Mouse (Mus musculus): ENCODE results near the gene Vmn1r200. TPM values are rescaled to one million over a fixed set of nuclear protein-coding genes. Genes with fewer than 3 reads are reported as not detected.
"Not testable (repeated sequence)": the region's sequence is repeated elsewhere in the genome, so short reads cannot be mapped to it uniquely, and the experiment has no call there.

The Vmn1r200 gene
- not detected in 2 replicates for total RNA-seq (2012; rRNA removed)

DNA sequence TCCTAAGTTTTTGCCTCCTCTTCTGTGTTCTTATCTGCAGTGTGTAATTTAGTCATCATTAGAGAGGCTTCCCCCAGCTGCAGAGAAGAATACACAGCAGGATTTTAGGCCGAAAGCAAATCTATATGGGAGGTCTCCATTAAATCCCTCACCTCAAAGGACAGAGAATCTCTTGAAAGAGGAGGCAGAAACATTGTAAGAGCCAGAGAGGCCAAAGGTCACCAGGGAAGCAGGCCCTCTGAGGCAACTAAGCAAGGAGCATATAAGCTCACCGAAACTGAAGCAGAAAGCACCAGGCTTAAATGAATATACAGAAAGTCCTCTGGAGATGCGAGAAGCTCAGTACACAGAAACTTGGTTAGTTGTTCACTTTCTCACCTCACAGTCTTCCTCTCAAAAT is at the start of gene Vmn1r200:
Vmn1r200 (plus strand) TSS at position 301 of the 400 bp plus-strand sequence.
- no peak within 1 kb of the TSS for H3K27ac ChIP-seq (ENCODE audit: insufficient read depth, low read depth, low read length, poor library complexity, severe bottlenecking)
- no peaks in the 10 kb centered on the region for H3K36me3 ChIP-seq (ENCODE audit: control insufficient read depth, insufficient read depth, low read length, poor library complexity, severe bottlenecking)
- TF ChIP-seq MAFK (IDR thresholded peaks at IDR 0.05; ENCODE audit: insufficient read depth, low read depth, low read length) (no peak), HCFC1 (IDR thresholded peaks at IDR 0.05; ENCODE audit: borderline replicate concordance, insufficient read depth, low read length) (no peak), ZNF384 (IDR thresholded peaks at IDR 0.05; ENCODE audit: low read depth, low read length) (no peak), CHD2 (IDR thresholded peaks at IDR 0.05; ENCODE audit: low read depth, low read length) (no peak), ZC3H11A (IDR thresholded peaks at IDR 0.05; ENCODE audit: borderline replicate concordance, low read depth, low read length) (no peak)
- no peak within 1 kb of the TSS for H3K4me3 ChIP-seq (ENCODE audit: insufficient read depth in 1 of 2, low read depth in 1 of 2, low read length in 2 of 2, poor library complexity in 1 of 2, severe bottlenecking in 1 of 2)
- DNase-seq (ENCODE audit: low read depth, low spot score) = no peak
- no peaks in the 10 kb centered on the region for H3K4me1 ChIP-seq (ENCODE audit: control insufficient read depth in 2 of 2, insufficient read depth in 2 of 2, low read length in 2 of 2, poor library complexity in 1 of 2)
- H3K9me3 ChIP-seq (ENCODE audit: control insufficient read depth, insufficient read depth, low read depth, low read length) = no peaks in the 10 kb centered on the region
- no peak within 1 kb of the TSS for H3K9ac ChIP-seq (ENCODE audit: insufficient read depth, low read depth, low read length, poor library complexity, severe bottlenecking)
- in situ Hi-C loops (cut with MboI; ENCODE audit: low sequenced_read_pairs in 2 of 2, unreplicated experiment in 2 of 2) = no loop called here

DNA sequence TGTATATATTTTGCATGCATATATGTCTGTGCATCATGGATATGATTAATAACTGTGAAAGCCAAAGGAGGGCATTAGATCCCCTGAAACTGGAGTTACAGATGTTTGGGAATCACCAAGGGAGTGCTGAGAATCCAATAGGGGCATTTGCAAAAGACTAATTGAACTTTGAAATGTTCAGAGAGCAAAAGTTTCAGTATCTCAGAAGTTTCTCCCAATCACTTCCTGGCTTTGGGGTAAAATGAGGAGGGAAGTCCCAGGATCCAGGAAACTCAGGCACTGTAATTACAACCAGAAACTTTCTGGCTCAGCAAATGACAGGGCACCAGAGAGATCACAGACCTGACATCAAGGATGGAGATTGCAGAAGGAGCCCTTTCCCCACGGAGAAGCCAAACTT is 40.1 kb upstream of the Vmn1r200 start, which contains the start of gene Vmn1r198:
Vmn1r198 (plus strand) TSS at position 301 of the 400 bp plus-strand sequence.
- H3K9me3 ChIP-seq (ENCODE audit: control insufficient read depth, insufficient read depth, low read depth, low read length) = no peaks in the 10 kb centered on the region
- no peak for DNase-seq (ENCODE audit: low read depth, low spot score)
- TF ChIP-seq HCFC1 (IDR thresholded peaks at IDR 0.05; ENCODE audit: borderline replicate concordance, insufficient read depth, low read length) (no peak), ZC3H11A (IDR thresholded peaks at IDR 0.05; ENCODE audit: borderline replicate concordance, low read depth, low read length) (no peak), MAFK (IDR thresholded peaks at IDR 0.05; ENCODE audit: insufficient read depth, low read depth, low read length) (no peak), CHD2 (IDR thresholded peaks at IDR 0.05; ENCODE audit: low read depth, low read length) (no peak), ZNF384 (IDR thresholded peaks at IDR 0.05; ENCODE audit: low read depth, low read length) (no peak)
- H3K4me1 ChIP-seq (ENCODE audit: control insufficient read depth in 2 of 2, insufficient read depth in 2 of 2, low read length in 2 of 2, poor library complexity in 1 of 2) = no peaks in the 10 kb centered on the region
- in situ Hi-C loops (cut with MboI; ENCODE audit: low sequenced_read_pairs in 2 of 2, unreplicated experiment in 2 of 2) = no loop called here
- H3K27ac ChIP-seq (ENCODE audit: insufficient read depth, low read depth, low read length, poor library complexity, severe bottlenecking) = no peak within 1 kb of the TSS
- H3K36me3 ChIP-seq (ENCODE audit: control insufficient read depth, insufficient read depth, low read length, poor library complexity, severe bottlenecking) = no peaks in the 10 kb centered on the region
- H3K4me3 ChIP-seq (ENCODE audit: insufficient read depth in 1 of 2, low read depth in 1 of 2, low read length in 2 of 2, poor library complexity in 1 of 2, severe bottlenecking in 1 of 2) = no peak within 1 kb of the TSS
- no peak within 1 kb of the TSS for H3K9ac ChIP-seq (ENCODE audit: insufficient read depth, low read depth, low read length, poor library complexity, severe bottlenecking)

DNA sequence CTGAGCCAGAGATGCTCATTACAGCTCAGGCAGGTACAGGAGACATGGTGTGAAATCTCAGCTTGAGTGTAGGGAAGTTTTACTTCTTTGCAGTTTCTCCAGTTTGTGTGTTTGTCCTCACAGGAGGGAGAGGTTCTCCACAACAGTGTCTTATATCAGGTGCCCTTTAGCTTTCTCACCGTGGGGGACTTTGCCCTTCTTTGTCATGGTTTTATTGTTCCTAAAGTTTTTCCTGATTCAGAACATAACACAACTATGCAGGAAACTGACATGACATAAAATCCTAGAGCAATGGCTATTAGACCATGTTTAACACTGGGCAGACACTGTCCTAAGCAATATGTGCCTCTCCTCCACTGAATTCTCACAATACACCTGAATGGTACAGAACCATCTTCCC is 39.4 kb upstream of the Vmn1r200 start:
- Histone ChIP-seq H3K9ac (ENCODE audit: insufficient read depth, low read depth, low read length, poor library complexity, severe bottlenecking) (no peak overlapping the region), H3K27ac (ENCODE audit: insufficient read depth, low read depth, low read length, poor library complexity, severe bottlenecking) (no peak overlapping the region), H3K36me3 (ENCODE audit: control insufficient read depth, insufficient read depth, low read length, poor library complexity, severe bottlenecking) (no peaks in the 10 kb centered on the region), H3K4me3 (ENCODE audit: insufficient read depth in 1 of 2, low read depth in 1 of 2, low read length in 2 of 2, poor library complexity in 1 of 2, severe bottlenecking in 1 of 2) (no peak overlapping the region), H3K4me1 (ENCODE audit: control insufficient read depth in 2 of 2, insufficient read depth in 2 of 2, low read length in 2 of 2, poor library complexity in 1 of 2) (no peaks in the 10 kb centered on the region), H3K9me3 (ENCODE audit: control insufficient read depth, insufficient read depth, low read depth, low read length) (no peaks in the 10 kb centered on the region)
- DNase-seq (ENCODE audit: low read depth, low spot score) = no peak
- in situ Hi-C loops (cut with MboI; ENCODE audit: low sequenced_read_pairs in 2 of 2, unreplicated experiment in 2 of 2) = no loop called here
- TF ChIP-seq ZC3H11A (IDR thresholded peaks at IDR 0.05; ENCODE audit: borderline replicate concordance, low read depth, low read length) (no peak), HCFC1 (IDR thresholded peaks at IDR 0.05; ENCODE audit: borderline replicate concordance, insufficient read depth, low read length) (no peak), MAFK (IDR thresholded peaks at IDR 0.05; ENCODE audit: insufficient read depth, low read depth, low read length) (no peak), CHD2 (IDR thresholded peaks at IDR 0.05; ENCODE audit: low read depth, low read length) (no peak), ZNF384 (IDR thresholded peaks at IDR 0.05; ENCODE audit: low read depth, low read length) (no peak)

DNA sequence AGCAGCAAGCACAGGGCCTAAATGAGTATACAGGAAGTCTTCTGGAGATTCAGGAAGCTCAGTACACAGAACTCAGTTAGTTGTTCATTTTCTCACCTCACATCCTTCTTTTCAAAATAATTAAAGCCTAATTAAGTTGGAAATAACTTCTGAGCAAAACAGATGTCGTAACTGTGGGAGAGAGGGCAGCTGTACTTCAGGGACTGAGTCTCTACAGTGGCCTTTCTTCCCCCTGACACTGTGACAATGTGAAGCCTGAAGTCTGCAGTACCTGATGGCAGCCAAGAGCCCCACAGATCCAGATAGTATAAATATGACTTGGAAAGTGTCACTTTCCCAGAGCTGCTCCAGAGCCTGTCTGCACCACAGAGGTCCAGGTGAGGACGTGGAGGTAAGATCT is 10.7 kb upstream of the Vmn1r200 start, which contains the start of gene Vmn1r199:
Vmn1r199 (plus strand) TSS at position 301 of the 400 bp plus-strand sequence.
- no peaks in the 10 kb centered on the region for H3K9me3 ChIP-seq (ENCODE audit: control insufficient read depth, insufficient read depth, low read depth, low read length)
- DNase-seq (ENCODE audit: low read depth, low spot score) = no peak
- TF ChIP-seq ZC3H11A (IDR thresholded peaks at IDR 0.05; ENCODE audit: borderline replicate concordance, low read depth, low read length) (no peak), CHD2 (IDR thresholded peaks at IDR 0.05; ENCODE audit: low read depth, low read length) (no peak), HCFC1 (IDR thresholded peaks at IDR 0.05; ENCODE audit: borderline replicate concordance, insufficient read depth, low read length) (no peak), ZNF384 (IDR thresholded peaks at IDR 0.05; ENCODE audit: low read depth, low read length) (no peak), MAFK (IDR thresholded peaks at IDR 0.05; ENCODE audit: insufficient read depth, low read depth, low read length) (no peak)
- H3K4me1 ChIP-seq (ENCODE audit: control insufficient read depth in 2 of 2, insufficient read depth in 2 of 2, low read length in 2 of 2, poor library complexity in 1 of 2) = no peaks in the 10 kb centered on the region
- H3K36me3 ChIP-seq (ENCODE audit: control insufficient read depth, insufficient read depth, low read length, poor library complexity, severe bottlenecking) = no peaks in the 10 kb centered on the region
- in situ Hi-C loops (cut with MboI; ENCODE audit: low sequenced_read_pairs in 2 of 2, unreplicated experiment in 2 of 2) = no loop called here
- no peak within 1 kb of the TSS for H3K27ac ChIP-seq (ENCODE audit: insufficient read depth, low read depth, low read length, poor library complexity, severe bottlenecking)
- no peak within 1 kb of the TSS for H3K4me3 ChIP-seq (ENCODE audit: insufficient read depth in 1 of 2, low read depth in 1 of 2, low read length in 2 of 2, poor library complexity in 1 of 2, severe bottlenecking in 1 of 2)
- no peak within 1 kb of the TSS for H3K9ac ChIP-seq (ENCODE audit: insufficient read depth, low read depth, low read length, poor library complexity, severe bottlenecking)

DNA sequence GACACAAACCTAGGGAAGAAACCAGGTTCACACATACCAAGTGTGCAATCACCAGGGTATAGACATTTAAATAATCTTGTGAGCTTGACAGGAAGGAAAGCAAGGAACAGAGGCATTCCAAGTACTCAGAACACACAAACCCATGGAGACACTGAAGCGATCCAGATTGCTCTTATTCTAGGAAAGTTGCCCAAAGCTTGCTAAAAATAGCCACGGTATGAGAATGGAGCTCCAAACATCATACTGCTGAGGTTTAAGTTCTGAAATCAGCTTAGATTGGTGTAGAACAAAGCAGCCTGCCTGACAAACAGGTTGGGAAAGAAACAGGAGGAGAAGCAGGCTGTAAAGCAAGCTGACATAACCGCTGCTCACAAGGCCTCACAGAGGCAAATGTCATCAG is 9.0 kb upstream of the Vmn1r200 start:
- in situ Hi-C loops (cut with MboI; ENCODE audit: low sequenced_read_pairs in 2 of 2, unreplicated experiment in 2 of 2); DNase-seq (ENCODE audit: low read depth, low spot score); H3K9me3 ChIP-seq (ENCODE audit: control insufficient read depth, insufficient read depth, low read depth, low read length); H3K27ac ChIP-seq (ENCODE audit: insufficient read depth, low read depth, low read length, poor library complexity, severe bottlenecking); H3K36me3 ChIP-seq (ENCODE audit: control insufficient read depth, insufficient read depth, low read length, poor library complexity, severe bottlenecking); H3K4me3 ChIP-seq (ENCODE audit: insufficient read depth in 1 of 2, low read depth in 1 of 2, low read length in 2 of 2, poor library complexity in 1 of 2, severe bottlenecking in 1 of 2); H3K9ac ChIP-seq (ENCODE audit: insufficient read depth, low read depth, low read length, poor library complexity, severe bottlenecking); H3K4me1 ChIP-seq (ENCODE audit: control insufficient read depth in 2 of 2, insufficient read depth in 2 of 2, low read length in 2 of 2, poor library complexity in 1 of 2): not testable (repeated sequence)
